Mouse (Mus musculus): ENCODE measurements around the gene Ing1.

- TF ChIP-seq POLR2A (IDR thresholded peaks at IDR 0.05; ENCODE audit: insufficient read length, low read depth), result no peak
- TF ChIP-seq MYOG (IDR thresholded peaks at IDR 0.05; ENCODE audit: control insufficient read depth in 1 of 3, insufficient read depth in 1 of 3, insufficient read length in 2 of 3, low read depth in 2 of 3), result no peak
- no peak for TF ChIP-seq TCF3 (IDR thresholded peaks at IDR 0.05; ENCODE audit: insufficient read length, low read depth)
- TF ChIP-seq POLR2AphosphoS2 (IDR thresholded peaks at IDR 0.05; ENCODE audit: insufficient read length, low read depth), result no peak
- TF ChIP-seq USF1 (IDR thresholded peaks at IDR 0.05; ENCODE audit: low read depth), result no peak
- TF ChIP-seq MAX (IDR thresholded peaks at IDR 0.05; ENCODE audit: low read depth), result no peak
- TF ChIP-seq E2F4 (IDR thresholded peaks at IDR 0.05; ENCODE audit: insufficient read depth), result no peak
- TF ChIP-seq REST (IDR thresholded peaks at IDR 0.05; ENCODE audit: insufficient read depth, insufficient read length), result no peak
- TF ChIP-seq TCF12 (IDR thresholded peaks at IDR 0.05; ENCODE audit: insufficient read depth, poor library complexity, severe bottlenecking), result no peak
- TF ChIP-seq SRF (IDR thresholded peaks at IDR 0.05; ENCODE audit: control insufficient read depth, insufficient read length, low read depth), result no peak
- TF ChIP-seq MYOD1 (IDR thresholded peaks at IDR 0.05; ENCODE audit: control insufficient read depth in 1 of 3, insufficient read length in 2 of 3, low read depth in 2 of 3), result no peak
Measured at GRCm38 (mm10) chr8:11512711-11513110, 42.7 kb upstream of the Ing1 start.

All from myocyte (in vitro differentiated cells).